Mouse (Mus musculus) megakaryocyte, adult 5-6 weeks (primary cell): ENCODE data around the gene Cacna1e. TPM values are rescaled to one million over a fixed set of nuclear protein-coding genes. Genes with fewer than 3 reads are reported as not detected.

Experiments used
- ATAC-seq: 2 replicates; pipeline ENCODE4 v1.8.0; 2016; ENCODE audit warnings: mild to moderate bottlenecking, inconsistent platforms; ENCODE audit not compliant: poor library complexity, severe bottlenecking
- total RNA-seq, 2 experiments: library from RNA; stranded (forward) in 1 of 2; stranded (reverse) in 1 of 2; fragments of 153-499, 151-499 nt in 1 of 2; fragments of 221-1000, 200-1000 nt in 1 of 2; gene quantifications; 2 replicates each; pipeline versions ENCODE4 v1.2.3 to v1.2.4; 2015 to 2017

Cacna1e gene
- total RNA-seq, 2 experiments from 2014 or later = 0.02 to 0.26 TPM

DNA sequence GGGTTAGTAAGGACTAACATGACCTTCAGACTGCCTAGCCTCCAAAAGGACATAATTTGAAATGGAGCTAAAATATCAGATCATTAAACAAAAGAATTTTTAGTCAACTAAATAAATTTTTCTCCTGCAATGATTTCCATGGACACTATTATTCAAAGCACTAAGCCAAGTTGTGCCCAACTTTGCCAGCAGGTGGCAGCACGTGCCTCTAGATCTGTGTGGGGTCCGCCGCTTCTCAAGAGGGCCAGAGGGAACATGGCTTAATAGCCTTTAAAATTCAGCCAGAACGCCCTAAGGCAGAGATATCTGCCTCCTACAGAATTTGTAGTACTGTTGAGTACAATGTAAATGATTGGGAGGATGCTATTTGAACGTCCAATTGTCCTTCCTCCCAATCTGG, 96.2 kb downstream of the Cacna1e start:
- peak; percentile 50 for ATAC-seq

DNA sequence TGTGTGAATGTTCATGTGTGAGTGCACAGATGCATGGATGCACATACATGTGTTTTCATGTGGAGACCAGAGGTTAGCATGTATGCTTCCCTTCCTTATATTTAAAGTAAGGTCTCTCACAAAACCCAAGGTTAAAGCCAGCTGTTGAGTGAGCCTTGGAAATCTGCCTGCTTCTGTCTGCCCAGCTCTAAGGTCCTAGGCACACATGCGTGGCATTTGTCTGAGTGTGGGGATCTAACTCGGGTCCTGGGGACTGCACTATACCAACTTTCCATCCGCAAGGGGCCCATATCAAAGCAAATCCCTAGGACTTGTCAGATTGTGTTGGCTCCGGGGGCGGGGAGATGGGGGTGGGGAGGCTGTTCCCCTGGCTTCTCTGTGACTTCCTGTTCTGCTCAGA, 96.9 kb downstream of the Cacna1e start:
- ATAC-seq = no peak

DNA sequence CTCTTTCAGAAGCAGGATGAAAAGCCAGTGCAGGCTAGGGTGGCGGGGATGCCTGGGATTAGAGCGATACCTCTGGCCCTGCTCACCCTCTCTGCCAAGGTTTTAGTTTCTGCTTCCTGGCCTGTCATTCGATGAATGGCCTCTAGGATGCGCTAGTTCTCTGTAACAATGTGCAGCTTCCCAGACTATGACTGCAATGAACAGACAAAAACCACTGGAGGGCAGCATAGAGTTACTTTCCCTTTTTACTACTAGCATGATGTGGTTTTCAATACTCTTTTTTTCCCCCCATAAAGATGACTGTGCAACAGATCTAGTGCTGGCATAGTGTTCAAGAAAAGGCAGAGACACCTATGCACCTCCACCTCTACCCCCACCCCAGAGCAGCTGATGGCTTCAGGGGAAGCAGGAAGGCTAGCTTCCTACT, 98.0 kb downstream of the Cacna1e start:
- peak; percentile 90 for ATAC-seq

DNA sequence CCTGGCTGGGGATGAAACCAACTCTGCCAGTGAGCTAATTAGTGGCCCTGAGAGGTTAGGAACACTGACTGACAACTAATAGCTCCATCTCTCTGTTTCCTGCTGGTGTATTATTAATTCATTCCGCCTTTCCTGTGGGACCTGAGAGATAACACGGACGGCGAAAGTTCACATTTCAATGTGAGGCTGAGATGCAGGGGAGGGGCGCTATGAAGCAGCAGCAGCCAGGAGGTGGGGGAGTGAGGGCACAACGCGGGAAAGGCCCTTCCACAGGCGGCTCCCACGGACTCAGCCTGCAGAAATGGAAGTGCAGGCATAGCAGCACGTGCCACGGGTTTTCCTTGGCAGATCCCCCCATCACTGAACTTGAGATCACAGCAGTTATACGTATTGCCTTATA, 99.4 kb downstream of the Cacna1e start:
- ATAC-seq = no peak

DNA sequence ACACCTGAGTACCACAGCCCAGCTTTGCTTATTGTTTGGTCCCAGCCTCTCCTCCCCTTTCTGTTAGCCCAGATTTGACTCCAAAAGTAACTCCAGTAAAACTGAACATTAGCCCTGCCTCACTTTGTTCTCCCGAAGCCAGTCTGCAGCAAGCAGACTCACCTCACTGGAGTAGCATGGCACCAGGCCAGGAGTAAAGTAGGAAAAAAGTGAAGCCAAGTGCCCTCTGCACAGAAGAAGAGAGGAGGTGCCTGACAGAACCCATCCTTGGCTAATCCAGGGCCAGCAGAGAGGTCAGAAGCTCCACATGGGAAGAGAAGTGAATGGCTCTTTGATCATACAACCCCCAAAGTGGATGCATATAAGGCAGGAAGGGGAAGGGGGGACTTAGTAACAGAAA, 100.8 kb downstream of the Cacna1e start:
- ATAC-seq = no peak

DNA sequence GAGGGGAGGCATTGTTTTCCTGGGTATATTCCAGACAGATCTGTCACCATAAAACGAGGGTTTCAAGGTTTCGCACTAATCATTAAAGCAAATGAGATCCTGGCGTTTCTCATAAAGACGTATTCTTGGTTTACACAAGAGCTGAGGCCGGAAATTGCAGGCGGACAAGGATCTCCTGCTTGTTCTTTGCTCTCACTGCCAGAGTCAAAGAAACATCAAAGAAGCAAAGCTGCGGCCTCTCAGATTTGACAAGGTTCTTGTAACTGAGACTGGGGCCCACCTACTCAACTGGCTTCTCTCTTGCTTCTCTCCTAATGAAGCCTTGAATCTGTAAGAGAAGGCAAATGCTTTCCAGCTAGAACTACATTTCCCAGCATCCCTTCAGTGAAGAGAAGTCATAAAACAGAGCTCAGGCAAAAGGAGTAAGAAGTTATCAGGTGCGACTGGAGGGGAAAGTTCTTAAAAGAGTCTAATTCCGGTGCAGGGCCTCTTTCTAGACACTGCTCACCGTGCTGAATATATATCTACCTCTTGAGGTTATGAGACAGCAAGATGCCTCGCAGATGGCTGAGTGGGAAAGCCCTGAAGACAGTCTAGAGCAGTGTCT, 104.3 kb downstream of the Cacna1e start:
- ATAC-seq = no peak

DNA sequence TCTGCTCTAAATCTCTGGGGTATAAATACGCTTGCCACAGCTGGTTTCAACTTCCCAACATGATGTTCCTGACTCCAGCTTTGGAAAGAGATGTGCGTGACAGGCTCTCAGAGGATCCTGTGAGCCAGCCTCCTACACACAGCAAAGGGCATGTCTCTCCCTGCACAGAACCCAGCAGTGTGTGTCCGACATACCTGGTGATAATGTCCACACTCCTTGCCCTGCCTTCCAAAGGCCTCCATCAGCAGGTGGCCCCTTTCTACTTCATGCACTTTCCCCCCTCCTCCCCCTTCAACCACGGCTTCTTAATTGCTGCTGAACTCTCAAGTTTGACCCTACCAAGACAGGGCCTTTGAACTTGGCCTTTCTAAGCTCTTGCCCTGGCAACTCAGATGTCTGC, 108.0 kb downstream of the Cacna1e start:
- no peak for ATAC-seq

DNA sequence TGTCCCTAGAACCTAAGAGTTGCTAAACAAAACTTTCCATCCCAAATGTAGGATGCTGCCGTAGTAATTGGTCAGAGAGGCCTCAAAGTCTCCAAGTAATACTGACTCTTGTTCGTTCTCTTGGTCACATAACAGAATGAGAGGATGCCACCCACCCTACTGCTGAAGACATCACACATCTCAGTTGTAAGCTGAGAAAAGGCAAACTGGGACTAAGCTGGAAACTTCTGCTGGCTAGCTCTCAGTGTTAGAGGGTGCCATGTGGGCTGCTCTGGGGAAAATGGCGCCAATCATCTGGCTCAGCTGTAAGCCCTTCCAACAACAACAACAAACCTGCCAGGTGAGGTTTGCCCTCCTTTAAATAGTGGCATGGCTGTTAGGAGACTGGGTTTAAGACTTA, 109.8 kb downstream of the Cacna1e start:
- ATAC-seq = no peak

DNA sequence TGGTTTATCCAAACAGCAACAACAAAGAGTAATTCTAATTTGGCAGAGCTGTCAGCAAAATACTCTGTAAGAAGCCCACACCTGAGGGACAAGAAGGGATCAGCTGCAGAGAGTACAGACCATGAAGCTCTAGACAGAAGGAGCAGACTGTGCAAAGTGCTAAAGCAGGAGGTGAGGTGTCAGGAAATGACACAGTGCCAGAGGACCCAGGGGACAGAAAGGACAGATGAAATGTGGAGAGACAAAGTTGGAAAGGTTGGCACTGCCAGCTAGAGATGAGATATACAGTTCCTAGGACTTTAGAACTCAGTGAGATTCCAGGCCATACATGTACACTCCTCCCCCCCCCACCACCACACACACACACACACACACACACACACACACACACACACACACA, 113.2 kb downstream of the Cacna1e start:
- ATAC-seq = no peak

DNA sequence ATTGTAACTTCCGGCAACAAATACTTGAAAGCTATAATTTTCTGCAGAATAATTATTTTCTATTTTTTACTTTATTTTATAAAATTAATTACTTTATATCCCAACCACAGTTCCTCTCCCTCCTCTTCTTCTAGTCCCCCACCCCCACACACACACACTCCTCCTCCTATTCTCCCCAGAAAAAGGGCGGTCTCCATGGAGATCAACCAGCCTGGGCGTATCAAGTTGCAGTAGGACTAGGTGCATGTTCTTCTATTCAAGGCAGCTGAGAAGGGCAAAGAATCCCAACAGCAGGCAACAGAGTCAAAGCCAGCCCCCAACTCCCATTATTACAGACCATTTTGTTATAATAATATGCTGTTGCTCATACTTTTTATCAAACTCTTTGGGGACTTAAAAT, 113.8 kb downstream of the Cacna1e start:
- no peak for ATAC-seq

DNA sequence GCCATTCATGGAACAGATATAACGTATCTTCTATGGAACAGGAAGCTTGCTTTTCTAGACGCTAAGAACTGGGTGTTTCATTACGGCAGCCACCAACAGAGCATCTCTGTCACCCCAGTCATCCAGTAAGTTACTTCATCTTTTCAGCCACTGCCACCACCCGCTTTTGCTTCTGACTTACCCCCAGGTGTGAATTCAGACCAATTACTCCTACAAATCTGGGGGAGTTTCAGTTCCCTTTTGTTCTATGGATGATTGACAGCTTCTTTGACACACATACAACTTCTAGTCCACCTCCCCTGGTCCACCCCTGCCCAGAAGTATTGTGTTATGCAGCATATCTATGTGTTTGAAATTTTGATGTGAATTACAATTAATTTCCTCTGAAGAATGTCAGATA, 121.2 kb downstream of the Cacna1e start:
- ATAC-seq = no peak

DNA sequence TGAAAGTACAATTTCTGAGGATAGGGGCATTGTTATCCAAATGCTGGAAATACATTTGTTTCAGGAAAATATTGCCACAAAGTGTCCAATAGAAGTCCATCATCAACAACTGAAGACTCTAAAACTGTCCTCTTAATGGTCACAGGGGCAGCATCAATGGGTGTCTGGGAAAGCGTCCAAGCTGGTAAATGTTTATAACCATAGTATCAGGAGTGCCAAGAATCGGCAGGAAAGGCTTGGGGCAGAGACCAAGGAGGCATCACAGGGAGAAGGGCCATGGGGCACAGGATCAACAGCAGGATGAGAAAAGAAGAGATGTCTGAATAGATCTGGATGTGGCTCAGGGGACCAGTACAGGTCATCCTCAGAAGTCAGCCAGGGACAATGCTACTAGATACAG, 132.2 kb downstream of the Cacna1e start:
- no peak for ATAC-seq

DNA sequence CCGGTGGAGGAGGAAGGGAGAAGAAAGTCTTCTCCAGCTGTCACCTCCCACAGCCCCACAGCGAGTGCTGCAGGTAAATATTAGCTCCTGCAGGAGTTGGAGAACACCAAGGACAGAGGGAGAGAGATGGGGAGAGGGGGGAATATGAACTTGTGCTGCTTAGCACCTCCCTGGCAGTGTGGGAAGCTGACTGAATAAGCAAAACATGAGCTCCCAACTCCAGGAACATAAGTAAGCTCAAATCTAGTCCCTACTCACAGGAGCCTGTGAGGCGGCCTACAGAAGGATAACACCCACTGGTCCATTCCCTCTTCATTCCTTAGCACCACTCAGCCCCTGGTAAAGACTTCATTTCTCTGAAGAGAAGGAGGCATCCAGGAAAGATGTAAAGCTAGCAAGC, 135.8 kb downstream of the Cacna1e start:
- no peak for ATAC-seq

DNA sequence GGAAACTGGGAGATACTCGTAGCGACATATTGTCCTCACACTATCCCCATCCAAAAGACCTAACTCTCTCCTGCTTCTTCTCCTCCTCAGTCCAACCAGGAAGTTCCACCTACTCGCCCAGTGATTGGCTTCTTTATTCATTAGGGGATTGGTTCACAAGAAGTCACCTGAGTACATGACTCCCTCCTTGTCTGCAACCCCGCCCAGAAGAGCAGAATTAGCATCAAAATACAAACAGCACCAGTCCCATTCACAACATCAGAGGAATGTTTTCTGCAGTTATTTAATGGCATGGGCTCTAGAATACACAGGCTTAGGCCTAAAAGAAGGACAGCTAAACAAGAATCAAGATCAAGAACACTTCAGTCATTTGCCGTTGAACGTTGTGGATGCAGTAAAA, 139.1 kb downstream of the Cacna1e start:
- no peak for ATAC-seq

DNA sequence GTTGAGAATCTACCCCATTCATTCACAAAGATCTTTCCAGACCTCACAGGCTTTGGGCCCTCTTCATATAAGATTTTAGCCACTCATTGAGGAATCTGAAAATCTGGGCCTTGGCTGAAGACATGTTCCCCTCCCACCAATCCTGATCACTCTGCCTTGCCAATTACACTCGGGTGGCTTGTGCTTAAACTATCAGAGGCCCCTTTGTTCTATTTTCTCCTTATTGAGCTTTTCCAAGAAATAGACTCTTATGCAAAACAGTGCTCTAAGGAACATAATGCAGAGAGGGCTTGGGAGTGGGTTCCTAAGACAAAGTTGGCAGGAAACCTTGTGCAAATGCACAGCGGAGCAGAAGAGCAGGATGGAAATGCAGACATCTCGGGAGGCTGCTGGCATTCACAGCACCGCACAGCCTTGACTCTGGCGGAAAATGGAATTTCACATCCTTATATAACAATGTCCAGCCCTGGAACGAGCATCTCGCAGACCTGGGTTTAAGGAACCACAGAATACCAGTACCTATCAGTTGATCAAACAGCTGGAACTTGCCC, 153.8 kb downstream of the Cacna1e start:
- no peak for ATAC-seq

DNA sequence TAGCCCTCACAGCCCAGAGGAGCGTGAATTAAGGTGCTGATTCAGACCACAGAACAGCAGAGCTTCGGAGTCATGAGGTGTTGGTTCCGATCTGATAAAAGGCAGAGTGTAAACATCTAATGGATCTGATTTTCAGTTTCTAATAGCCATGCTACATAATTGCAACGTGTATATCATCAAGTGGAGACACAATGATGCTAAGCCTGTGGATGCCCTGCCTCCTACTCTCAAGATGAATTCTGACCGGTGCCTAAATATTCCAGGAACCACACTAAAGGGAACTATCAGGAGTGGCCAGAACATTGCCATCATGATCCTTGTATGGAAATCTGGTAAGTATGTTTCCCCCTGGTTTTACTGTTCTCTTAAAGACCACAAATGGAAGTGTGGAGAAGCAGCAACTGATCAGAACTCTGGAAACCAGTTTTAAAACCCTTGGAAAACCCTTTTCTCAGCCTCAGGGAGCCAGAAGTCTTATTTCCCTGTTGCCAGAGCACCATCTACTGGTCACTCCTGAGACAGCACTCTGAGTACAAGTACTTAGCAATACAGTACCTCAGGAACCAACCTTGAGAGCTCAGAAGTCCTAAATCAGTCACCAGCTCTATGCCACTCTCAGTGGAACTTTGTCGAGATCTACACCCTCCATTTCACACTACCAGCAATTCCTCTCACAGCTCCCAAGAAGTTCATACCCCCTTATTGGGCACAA, 154.9 kb downstream of the Cacna1e start:
- ATAC-seq = peak; percentile 75

DNA sequence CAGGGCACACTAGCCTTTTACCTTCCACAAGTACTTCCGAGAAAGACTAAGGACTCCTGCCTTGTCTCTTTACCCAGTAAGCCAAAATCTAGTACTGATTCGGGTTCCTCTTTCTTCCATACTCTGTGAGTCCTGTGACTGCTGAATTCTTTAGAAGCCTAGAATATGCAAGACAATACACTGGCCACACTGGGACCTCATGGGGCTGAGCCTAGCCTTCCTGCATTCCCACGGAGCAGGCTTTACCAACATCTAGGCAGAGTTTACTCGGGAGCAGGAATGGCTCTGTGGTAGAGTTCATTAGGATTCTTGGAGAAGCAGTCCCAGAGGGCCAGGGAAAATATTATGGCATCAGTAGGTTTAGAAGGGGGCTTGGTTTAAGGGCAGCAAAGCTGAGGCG, 155.6 kb downstream of the Cacna1e start:
- ATAC-seq = no peak

DNA sequence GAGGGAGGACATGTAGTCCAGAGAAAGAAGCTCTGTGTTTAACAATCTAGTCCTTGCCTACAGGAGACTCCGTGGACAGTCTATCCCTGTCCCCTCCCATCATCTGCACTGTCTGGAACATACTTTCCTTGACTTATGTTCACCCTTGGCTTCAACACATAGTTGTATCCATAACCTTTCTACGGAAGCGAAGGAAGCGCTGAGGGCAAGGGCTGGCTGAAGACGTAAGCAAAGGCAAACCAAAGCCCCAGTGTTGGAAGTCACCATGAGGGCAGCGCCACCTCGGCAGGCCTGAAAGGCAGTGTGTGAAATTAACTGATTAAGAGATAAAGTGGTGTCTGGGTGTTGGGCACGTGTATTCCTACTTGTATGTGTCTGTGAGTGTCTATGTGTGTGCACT, 156.6 kb downstream of the Cacna1e start:
- ATAC-seq = no peak

DNA sequence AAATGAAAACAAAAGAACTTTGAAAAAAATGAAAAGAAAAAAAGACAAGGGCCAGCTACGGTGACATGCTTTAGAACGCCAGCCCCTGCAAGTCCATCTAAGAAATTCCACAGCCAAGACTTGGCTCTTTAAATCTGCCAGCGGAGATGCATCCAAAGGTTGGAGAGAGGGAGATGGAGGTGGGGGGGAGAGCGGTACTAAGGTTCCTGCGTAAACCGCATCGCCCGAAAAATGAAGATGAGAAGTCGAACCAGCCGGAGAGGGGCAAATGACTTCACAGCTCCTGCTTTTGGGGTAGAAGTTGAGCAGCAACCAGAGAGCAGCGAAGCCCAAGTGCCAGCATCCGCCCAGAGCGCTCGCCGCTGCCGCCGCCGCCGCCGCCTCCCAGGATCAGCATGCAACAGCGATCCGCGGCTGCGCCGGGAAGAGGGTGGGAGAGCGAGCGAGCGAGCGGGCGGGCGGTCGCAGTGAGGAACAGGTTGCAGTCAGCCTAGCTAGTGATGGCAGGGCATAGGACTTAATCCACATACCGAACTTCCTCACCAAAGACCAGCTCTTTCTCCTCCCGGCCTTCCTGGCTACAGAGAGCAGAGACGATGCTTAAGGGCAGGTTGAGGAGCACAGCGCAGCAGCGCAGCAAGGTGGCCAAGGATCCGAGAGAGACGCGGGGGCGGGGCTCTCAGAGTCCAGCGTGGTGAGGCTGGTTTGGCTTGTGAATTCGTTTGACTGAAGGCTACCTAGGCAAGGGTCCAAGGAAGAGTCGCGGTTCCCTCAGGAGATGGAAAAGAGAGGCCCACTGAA, 157.7 kb downstream of the Cacna1e start:
- peak; percentile 19; the same call in 1 of the 2 replicates for ATAC-seq

DNA sequence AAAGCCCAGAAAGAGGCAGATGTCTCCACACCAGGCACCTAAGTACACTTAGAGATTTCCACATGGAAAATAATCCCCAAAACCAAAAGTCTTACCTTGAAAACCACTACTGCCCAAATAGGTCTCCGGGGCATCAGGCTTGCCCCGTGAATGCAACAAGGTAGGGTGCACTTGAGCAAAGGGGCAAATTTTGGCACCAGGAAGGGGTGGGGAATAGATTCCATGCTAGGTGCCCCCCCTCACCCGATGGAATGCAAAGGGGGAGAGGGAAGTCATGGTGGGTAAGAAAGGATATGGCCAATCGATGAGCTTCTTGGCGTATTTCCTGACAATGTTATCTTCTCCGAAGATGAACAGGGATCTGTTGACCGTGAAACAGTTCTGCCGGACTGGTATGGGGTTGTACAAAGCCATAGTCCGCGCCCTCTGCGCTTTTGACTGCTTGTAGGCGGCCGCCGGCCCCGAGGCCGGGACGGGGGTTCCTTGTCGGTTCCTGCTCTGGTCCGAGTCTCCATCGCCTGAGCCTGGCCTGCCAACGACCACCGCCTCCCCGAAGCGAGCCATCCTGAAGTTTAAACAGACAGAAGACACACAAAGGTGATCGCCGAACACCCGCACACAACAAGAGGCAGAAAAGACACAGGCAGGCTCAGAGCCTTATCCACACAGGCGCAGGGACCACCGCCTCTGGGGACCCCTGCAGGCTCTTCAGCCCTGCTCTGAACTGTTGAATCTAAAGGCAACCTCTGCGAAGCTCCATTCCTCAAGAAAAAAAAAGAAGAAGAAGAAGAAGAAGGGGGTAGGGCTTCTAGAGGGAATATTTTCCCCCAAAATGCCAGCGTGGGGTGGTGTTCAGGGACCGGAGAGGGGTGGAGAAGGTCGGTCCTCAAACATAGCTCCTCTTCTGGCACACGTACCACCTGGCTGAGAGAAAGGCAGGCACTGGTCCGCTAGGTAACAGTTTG, 158.7 kb downstream of the Cacna1e start:
- ATAC-seq = no peak
